ENCODE assay signal across 17 mouse cellular contexts in genomic region chr17:12134975-12135633, GRCm38 (mm10). TPM values are rescaled to one million over a fixed set of nuclear protein-coding genes. Genes with fewer than 3 reads are reported as not detected.
A peak's percentile ranks its signal among the peaks of the same experiment; 100 is the strongest.
DNase-seq lines count a peak whose midpoint lies in the region; ATAC-seq lines count a peak whose summit lies in the region.
"Had no signal": no experiment of that assay in that cellular context is flagged by ENCODE, and none has a peak within 500 bp of the region (broad histone marks: within the 10 kb centered on the region; RNA-seq: fewer than 3 reads in every experiment).

No protein-coding gene starts in this region.

- H3K27ac ChIP-seq in kidney, embryonic 15.5 days, result no peak overlapping the region
- H3K27ac ChIP-seq: embryonic facial prominence, embryonic 12.5 days; heart, embryonic 15.5 days; hindbrain, embryonic 13.5 days; intestine, embryonic 15.5 days; liver, embryonic 12.5 days; neural tube, embryonic 13.5 days had no signal

- H3K27me3 ChIP-seq in kidney, embryonic 15.5 days, result no peaks in the 10 kb centered on the region
- H3K27me3 ChIP-seq: embryonic facial prominence, embryonic 12.5 days; heart, embryonic 15.5 days; hindbrain, embryonic 13.5 days; intestine, embryonic 15.5 days; liver, embryonic 12.5 days; neural tube, embryonic 13.5 days had no signal

- no peak overlapping the region for H3K4me3 ChIP-seq in kidney, embryonic 15.5 days (replicated peaks)
- H3K4me3 ChIP-seq: embryonic facial prominence, embryonic 12.5 days; heart, embryonic 15.5 days; hindbrain, embryonic 13.5 days; intestine, embryonic 15.5 days; liver, embryonic 12.5 days; neural tube, embryonic 13.5 days had no signal

- 94% methylated on average over 12 of the region's 12 CpGs for WGBS in kidney, embryonic 15.5 days

- no peak for ATAC-seq in kidney, embryonic 15.5 days (replicated peaks; ENCODE audit: low FRiP score)
- peak; percentile 86 for ATAC-seq in megakaryocyte, adult 5-6 weeks (ENCODE audit: poor library complexity, severe bottlenecking)
- ATAC-seq: intestine, embryonic 15.5 days; liver, embryonic 12.5 days had no signal

- H3K36me3 ChIP-seq in kidney, embryonic 15.5 days, result peaks cover 28% of the 10 kb centered on the region
- H3K36me3 ChIP-seq: heart, embryonic 15.5 days; intestine, embryonic 15.5 days had no signal

- peak; percentile 15 for DNase-seq in kidney, postnatal 14 days
- peak; percentile 67 for DNase-seq in adipocyte (ENCODE audit: low spot score)
- DNase-seq in gonadal fat pad, adult 2 months (ENCODE audit: low read depth), result peak; percentile 16
- DNase-seq in left cerebral cortex, adult 9 months (ENCODE audit: low spot score in 2 of 2), result no peak
- no peak for DNase-seq in gastrocnemius, adult 18-20 months (ENCODE audit: low spot score)
- DNase-seq: adrenal gland, postnatal 36 days; cerebellum, adult 11 months; gastrocnemius, postnatal 36 days; retina, postnatal 1 day had no signal

- no peak overlapping the region for H3K4me2 ChIP-seq in kidney, embryonic 15.5 days
- H3K4me2 ChIP-seq: embryonic facial prominence, embryonic 12.5 days; heart, embryonic 15.5 days; hindbrain, embryonic 13.5 days; intestine, embryonic 15.5 days; liver, embryonic 12.5 days; neural tube, embryonic 13.5 days had no signal

- H3K9ac ChIP-seq in kidney, embryonic 15.5 days, result no peak overlapping the region
- H3K9ac ChIP-seq: embryonic facial prominence, embryonic 12.5 days; heart, embryonic 15.5 days; hindbrain, embryonic 13.5 days; intestine, embryonic 15.5 days; liver, embryonic 12.5 days; neural tube, embryonic 13.5 days had no signal

- H3K4me1 ChIP-seq in kidney, embryonic 15.5 days, result no peaks in the 10 kb centered on the region
- H3K4me1 ChIP-seq: embryonic facial prominence, embryonic 12.5 days; heart, embryonic 15.5 days; hindbrain, embryonic 13.5 days; intestine, embryonic 15.5 days; neural tube, embryonic 13.5 days had no signal

- H3K9me3 ChIP-seq in kidney, embryonic 15.5 days (replicated peaks), result no peaks in the 10 kb centered on the region
- H3K9me3 ChIP-seq: embryonic facial prominence, embryonic 12.5 days; heart, embryonic 15.5 days; hindbrain, embryonic 13.5 days; intestine, embryonic 15.5 days; liver, embryonic 12.5 days; neural tube, embryonic 13.5 days had no signal

RNA-seq across cellular contexts. Expression of gene Agpat4, which starts 16.6 kb away (rescaled TPM):
- 35.3 and 37.2 TPM in 2 replicates for polyA plus RNA-seq in kidney, embryonic 15.5 days (2015; fragmentation: Nextera tagmentation; extraction: Ambion mirVana)
- 6.4 and 9.4 TPM in 2 replicates for polyA plus RNA-seq in gonadal fat pad, adult 2 months (2012; rRNA removed)
- total RNA-seq in megakaryocyte, adult 5-6 weeks (2015), result 8.9 and 12.8 TPM in 2 replicates
- total RNA-seq in megakaryocyte, adult 5-6 weeks (2017), result 11.8 and 12.1 TPM in 2 replicates
- total RNA-seq in gastrocnemius, adult 18-20 months (2021), result 1 to 10 TPM; 1.5 to 2.0 TPM

Comparison
In these comparisons a context has a peak if more than half of its experiments do, and no peak if none do; other contexts are left out.
1. DNase-seq: peak in kidney, postnatal 14 days (single experiment), adipocyte (single experiment) and gonadal fat pad, adult 2 months (single experiment); none in left cerebral cortex, adult 9 months (0 of 2) and gastrocnemius, adult 18-20 months (single experiment).